Mouse (Mus musculus): ENCODE data around the gene Srl. TPM values are rescaled to one million over a fixed set of nuclear protein-coding genes. Genes with fewer than 3 reads are reported as not detected.
"Not testable (repeated sequence)": the region's sequence is repeated elsewhere in the genome, so short reads cannot be mapped to it uniquely, and the experiment has no call there.

The Srl gene
- 29.4 and 34.3 TPM in 2 replicates for polyA plus RNA-seq (2016; fragmentation: Nextera tagmentation; extraction: Ambion mirVana)

- 2% methylated on average over 43 of the region's 43 CpGs for WGBS
- Histone ChIP-seq H3K36me3 (peaks cover 35% of the 10 kb centered on the region), H3K4me1 (peaks cover 10% of the 10 kb centered on the region; the same call in 1 of the 2 replicates), H3K27me3 (ENCODE audit: low read depth, poor library complexity, severe bottlenecking) (no peaks in the 10 kb centered on the region), H3K9me3 (replicated peaks) (no peaks in the 10 kb centered on the region), H3K27ac (peak within 1 kb of the TSS; percentile 68), H3K4me3 (peak within 1 kb of the TSS; percentile 51)
- peak; percentile 99 for DNase-seq (ENCODE audit: low spot score)
Observed at GRCm38 (mm10) chr16:4541501-4542198, at the start of gene Srl. Gene Srl, minus strand, starts transcription at chr16:4541816.

DNA sequence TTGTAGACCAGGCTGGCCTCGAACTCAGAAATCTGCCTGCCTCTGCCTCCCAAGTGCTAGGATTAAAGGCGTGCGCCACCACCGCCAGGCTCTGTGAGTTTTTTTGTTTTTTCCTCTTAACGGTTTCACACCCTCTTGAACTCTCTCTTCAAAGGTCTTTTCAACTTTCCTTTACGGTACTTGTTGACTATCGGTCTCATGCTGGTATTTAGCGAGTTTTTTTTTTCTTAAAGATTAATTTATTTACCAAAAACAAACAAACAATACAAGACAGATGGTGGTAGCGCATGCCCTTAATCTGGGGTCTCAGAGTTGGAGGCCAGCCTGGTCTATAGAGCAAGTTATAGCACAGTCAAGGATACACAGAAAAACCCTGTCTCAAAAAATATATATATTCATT lies 48.6 kb upstream of the Srl start:
- no peak overlapping the region for H3K4me3 ChIP-seq
- no peaks in the 10 kb centered on the region for H3K27me3 ChIP-seq (ENCODE audit: low read depth, poor library complexity, severe bottlenecking)
- WGBS, result 94% methylated on average over 9 of the region's 9 CpGs
- no peak overlapping the region for H3K27ac ChIP-seq
- peaks cover 17% of the 10 kb centered on the region for H3K36me3 ChIP-seq
- peaks cover 52% of the 10 kb centered on the region for H3K4me1 ChIP-seq
- no peaks in the 10 kb centered on the region for H3K9me3 ChIP-seq (replicated peaks)
- DNase-seq (ENCODE audit: low spot score), result no peak

DNA sequence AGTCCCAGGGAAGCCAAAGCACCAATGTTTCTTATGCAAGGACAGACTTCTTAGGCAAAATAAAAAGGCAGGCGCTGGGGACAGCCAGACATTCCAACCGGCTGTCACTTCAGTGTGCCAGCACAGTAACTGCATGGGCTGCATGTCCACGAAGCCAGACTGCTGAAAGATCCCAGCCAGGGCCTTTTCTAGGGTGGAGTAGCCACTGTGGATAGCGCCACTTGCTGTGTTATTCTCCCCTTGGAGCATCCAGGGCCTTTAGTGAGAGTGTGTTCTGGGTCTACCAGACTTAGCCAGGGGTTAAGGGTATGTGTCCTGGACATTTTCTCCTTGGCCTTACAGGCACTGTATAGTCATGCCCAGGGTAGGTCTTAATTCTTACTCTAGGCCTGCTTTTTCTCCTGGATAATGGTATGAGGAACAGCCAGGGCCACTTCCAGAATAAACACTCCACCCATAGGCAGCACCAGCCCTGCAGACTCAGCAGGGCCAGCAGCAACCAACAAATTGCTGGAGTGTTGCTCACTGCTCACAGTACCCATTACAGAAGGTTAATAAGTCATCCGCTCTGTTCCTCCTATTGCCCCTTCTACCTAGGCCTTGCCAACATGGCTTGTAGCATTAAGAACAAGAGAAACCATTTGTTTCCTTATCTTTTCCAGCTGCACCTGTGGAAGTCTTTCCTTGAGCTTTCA lies 46.0 kb upstream of the Srl start:
- H3K27ac ChIP-seq, result peak overlapping the region; percentile 93
- WGBS, result 65% methylated on average over 5 of the region's 5 CpGs
- H3K4me1 ChIP-seq, result peaks cover 30% of the 10 kb centered on the region
- H3K9me3 ChIP-seq (replicated peaks), result no peaks in the 10 kb centered on the region
- peaks cover 17% of the 10 kb centered on the region for H3K36me3 ChIP-seq
- peak overlapping the region; percentile 51 for H3K4me3 ChIP-seq
- DNase-seq (ENCODE audit: low spot score), result peak; percentile 33
- no peaks in the 10 kb centered on the region for H3K27me3 ChIP-seq (ENCODE audit: low read depth, poor library complexity, severe bottlenecking)

DNA sequence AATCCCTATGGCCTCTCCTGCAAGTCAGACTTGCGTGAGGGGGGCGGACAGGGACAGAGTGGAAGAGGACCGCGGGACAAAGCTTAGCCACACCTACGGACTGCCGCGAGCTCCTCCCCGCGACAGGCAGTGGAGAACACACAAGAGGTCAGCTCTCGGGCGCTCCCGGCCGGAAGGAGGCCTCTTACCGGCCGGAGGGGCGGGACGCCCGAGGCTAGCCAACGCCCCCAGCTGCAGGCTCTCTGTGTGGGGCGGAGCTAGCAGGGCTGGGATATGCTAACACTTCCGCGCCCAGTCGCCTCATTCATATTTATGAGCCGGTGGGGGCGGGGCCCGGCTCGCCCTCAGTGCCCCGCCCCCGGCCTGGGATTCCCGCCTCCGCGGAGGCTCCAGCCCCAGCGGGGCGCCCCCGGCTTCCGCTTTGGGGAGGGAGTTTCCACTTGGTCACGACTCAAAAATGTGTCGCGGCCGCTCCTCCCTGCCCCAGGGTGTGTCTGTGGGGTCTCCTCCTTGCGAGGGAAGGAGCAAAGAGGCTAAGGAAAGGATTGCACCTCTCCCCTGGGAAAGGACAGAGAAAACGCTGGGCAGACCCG lies 45.0 kb upstream of the Srl start:
- no peaks in the 10 kb centered on the region for H3K9me3 ChIP-seq (replicated peaks)
- DNase-seq (ENCODE audit: low spot score), result peak; percentile 97
- H3K4me1 ChIP-seq, result peaks cover 25% of the 10 kb centered on the region
- under 1% methylated on average over 43 of the region's 43 CpGs for WGBS
- peaks cover 17% of the 10 kb centered on the region for H3K36me3 ChIP-seq
- peak overlapping the region; percentile 93 for H3K27ac ChIP-seq
- H3K27me3 ChIP-seq (ENCODE audit: low read depth, poor library complexity, severe bottlenecking), result no peaks in the 10 kb centered on the region
- peak overlapping the region; percentile 51 for H3K4me3 ChIP-seq

DNA sequence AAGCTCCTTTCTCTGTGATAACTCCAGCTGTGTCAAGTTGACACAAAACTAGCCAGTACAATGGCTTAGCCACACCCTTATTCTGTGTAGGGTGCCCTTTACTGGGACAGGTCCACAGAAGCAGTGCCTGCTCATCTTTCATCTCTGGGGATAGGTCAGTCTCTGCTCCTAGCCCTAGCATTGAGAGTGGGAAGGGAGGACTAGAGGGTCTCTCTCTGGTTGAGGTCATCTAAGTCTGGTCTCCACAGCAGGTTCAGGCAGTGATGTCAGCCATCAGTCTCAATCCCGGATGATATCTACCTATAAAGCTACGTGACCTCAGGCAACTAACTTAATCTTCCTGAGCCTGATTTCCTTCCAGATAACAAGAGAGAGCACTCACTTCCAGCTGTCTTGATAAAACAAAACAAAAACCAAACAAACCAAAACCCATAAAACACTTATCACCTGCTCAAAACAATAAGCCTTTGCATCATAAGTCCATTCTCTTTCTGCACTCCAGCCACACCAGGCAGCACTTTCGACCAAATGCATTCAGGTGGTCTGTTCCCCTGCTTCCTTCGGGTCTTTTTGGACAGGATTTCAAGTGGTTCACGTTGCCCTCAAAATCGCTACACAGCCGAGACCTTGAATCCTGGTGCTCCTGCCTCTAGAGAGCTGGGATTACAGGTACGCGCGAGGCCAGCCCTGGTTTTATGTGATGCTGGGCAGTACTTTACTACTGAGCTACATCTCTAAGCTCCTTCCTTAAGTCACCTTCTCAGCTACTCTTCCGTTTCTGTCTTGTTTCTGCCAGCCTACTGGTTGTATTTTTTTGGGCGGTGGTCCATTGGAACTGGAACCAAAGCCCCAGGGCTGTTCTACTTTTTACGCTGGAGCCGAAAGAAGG lies 44.3 kb upstream of the Srl start:
- Histone ChIP-seq H3K4me3 (peak overlapping the region; percentile 51), H3K9me3 (replicated peaks) (no peaks in the 10 kb centered on the region), H3K36me3 (peaks cover 13% of the 10 kb centered on the region), H3K27ac (peak overlapping the region; percentile 93), H3K4me1 (peaks cover 25% of the 10 kb centered on the region), H3K27me3 (ENCODE audit: low read depth, poor library complexity, severe bottlenecking) (no peaks in the 10 kb centered on the region)
- 9% methylated on average over 14 of the region's 14 CpGs for WGBS
- DNase-seq (ENCODE audit: low spot score), result no peak

- WGBS, result 79% methylated on average over 5 of the region's 5 CpGs
- Histone ChIP-seq H3K36me3 (peaks cover under 1% of the 10 kb centered on the region; the same call in 1 of the 2 replicates), H3K4me1 (peaks cover 25% of the 10 kb centered on the region), H3K27ac (no peak overlapping the region), H3K4me3 (no peak overlapping the region), H3K27me3 (ENCODE audit: low read depth, poor library complexity, severe bottlenecking) (no peaks in the 10 kb centered on the region), H3K9me3 (replicated peaks) (no peaks in the 10 kb centered on the region)
- DNase-seq (ENCODE audit: low spot score), result no peak
Observed at GRCm38 (mm10) chr16:4584438-4584837, 42.8 kb upstream of the Srl start.

- no peak for DNase-seq (ENCODE audit: low spot score)
- 76% methylated on average over 3 of the region's 3 CpGs for WGBS
- no peak overlapping the region for H3K4me3 ChIP-seq
- peaks cover 25% of the 10 kb centered on the region for H3K4me1 ChIP-seq
- H3K27me3 ChIP-seq (ENCODE audit: low read depth, poor library complexity, severe bottlenecking), result no peaks in the 10 kb centered on the region
- H3K36me3 ChIP-seq, result no peaks in the 10 kb centered on the region
- H3K27ac ChIP-seq, result no peak overlapping the region
- no peaks in the 10 kb centered on the region for H3K9me3 ChIP-seq (replicated peaks)
Observed at GRCm38 (mm10) chr16:4583807-4584206, 42.2 kb upstream of the Srl start.

GRCm38 (mm10) chr16:4581179-4581578 lies 39.6 kb upstream of the Srl start:
- H3K4me3 ChIP-seq; H3K27ac ChIP-seq; H3K36me3 ChIP-seq; DNase-seq (ENCODE audit: low spot score); H3K27me3 ChIP-seq (ENCODE audit: low read depth, poor library complexity, severe bottlenecking); H3K9me3 ChIP-seq (replicated peaks): not testable (repeated sequence)
- 85% methylated on average over 4 of the region's 4 CpGs for WGBS
- peaks cover 14% of the 10 kb centered on the region for H3K4me1 ChIP-seq

DNA sequence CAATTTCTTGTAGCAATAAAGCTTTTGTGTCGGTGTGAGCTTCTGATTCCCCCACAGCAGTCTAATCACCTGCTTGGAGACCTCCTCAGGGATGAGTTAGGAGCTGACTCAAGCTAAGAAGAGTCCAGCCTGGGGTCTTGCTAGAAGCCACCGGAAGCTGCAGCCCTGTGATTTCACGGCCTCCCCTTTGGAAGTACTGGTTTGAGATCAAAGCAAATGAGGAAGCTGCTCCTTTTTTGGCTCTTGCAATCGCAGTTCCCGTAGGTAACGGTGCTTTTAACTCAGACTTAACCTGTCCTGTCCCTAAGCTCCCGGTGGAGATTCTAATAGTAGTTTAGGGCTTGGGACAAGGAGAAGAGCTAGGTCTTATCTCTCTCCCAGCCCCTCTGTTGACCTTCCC lies 37.0 kb upstream of the Srl start:
- Histone ChIP-seq H3K4me1 (peaks cover 11% of the 10 kb centered on the region), H3K27ac (no peak overlapping the region), H3K9me3 (replicated peaks) (no peaks in the 10 kb centered on the region), H3K27me3 (ENCODE audit: low read depth, poor library complexity, severe bottlenecking) (no peaks in the 10 kb centered on the region), H3K4me3 (no peak overlapping the region), H3K36me3 (no peaks in the 10 kb centered on the region)
- no peak for DNase-seq (ENCODE audit: low spot score)
- 67% methylated on average over 7 of the region's 7 CpGs for WGBS

GRCm38 (mm10) chr16:4576873-4577272 lies 35.3 kb upstream of the Srl start:
- no peaks in the 10 kb centered on the region for H3K27me3 ChIP-seq (ENCODE audit: low read depth, poor library complexity, severe bottlenecking)
- no peak overlapping the region for H3K4me3 ChIP-seq
- no peaks in the 10 kb centered on the region for H3K36me3 ChIP-seq
- 68% methylated on average over 2 of the region's 2 CpGs for WGBS
- peaks cover 11% of the 10 kb centered on the region for H3K4me1 ChIP-seq
- H3K9me3 ChIP-seq (replicated peaks), result no peaks in the 10 kb centered on the region
- DNase-seq (ENCODE audit: low spot score), result no peak
- H3K27ac ChIP-seq, result no peak overlapping the region; the same call in 1 of the 2 replicates

DNA sequence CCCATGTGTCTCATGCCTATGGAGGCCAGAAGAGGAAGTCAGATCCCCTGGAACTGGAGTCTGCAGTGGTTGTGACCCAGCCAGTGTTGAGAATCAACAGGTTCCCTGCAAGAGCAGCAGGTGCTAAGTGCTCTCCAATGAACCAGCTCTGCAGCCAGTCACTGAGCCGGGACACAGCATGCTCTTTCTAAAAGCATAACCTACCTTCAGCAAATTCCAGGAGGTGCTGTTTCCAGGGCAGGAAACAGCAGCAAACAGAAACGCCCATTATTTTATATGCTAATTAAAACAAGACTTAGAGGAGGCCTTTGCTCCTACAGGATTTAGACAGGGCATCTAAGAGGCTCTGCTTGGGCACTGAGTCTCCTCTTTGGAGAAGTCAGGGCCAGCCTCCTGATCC lies 34.4 kb upstream of the Srl start:
- Histone ChIP-seq H3K4me1 (peaks cover 17% of the 10 kb centered on the region), H3K36me3 (no peaks in the 10 kb centered on the region), H3K4me3 (no peak overlapping the region), H3K9me3 (replicated peaks) (no peaks in the 10 kb centered on the region), H3K27ac (no peak overlapping the region), H3K27me3 (ENCODE audit: low read depth, poor library complexity, severe bottlenecking) (no peaks in the 10 kb centered on the region)
- no peak for DNase-seq (ENCODE audit: low spot score)
- WGBS, result 54% methylated on average over 2 of the region's 2 CpGs

DNA sequence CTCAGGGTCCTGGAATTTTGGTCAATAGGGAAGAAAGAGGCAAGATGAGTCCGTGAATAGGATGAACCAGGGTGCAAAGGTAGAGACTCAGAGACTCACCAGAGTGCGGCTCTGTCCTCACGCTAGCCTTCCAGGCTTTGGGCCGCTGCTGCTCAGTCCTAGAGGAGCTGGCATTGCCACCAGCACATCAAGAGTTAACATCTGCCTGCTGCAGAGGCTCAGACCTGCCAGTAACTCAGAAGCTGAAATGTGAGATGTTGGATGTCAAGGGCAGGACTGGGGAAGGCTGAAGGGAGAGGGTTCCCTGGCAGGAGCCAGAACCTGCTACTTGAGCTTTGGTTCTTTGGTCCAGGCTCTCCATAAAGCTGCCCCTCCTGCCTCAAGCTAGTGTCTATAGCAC lies 29.1 kb upstream of the Srl start:
- H3K4me1 ChIP-seq, result peaks cover 20% of the 10 kb centered on the region
- H3K27me3 ChIP-seq (ENCODE audit: low read depth, poor library complexity, severe bottlenecking), result no peaks in the 10 kb centered on the region
- WGBS, result 49% methylated on average over 4 of the region's 4 CpGs
- no peaks in the 10 kb centered on the region for H3K36me3 ChIP-seq
- no peaks in the 10 kb centered on the region for H3K9me3 ChIP-seq (replicated peaks)
- DNase-seq (ENCODE audit: low spot score), result peak; percentile 46
- H3K4me3 ChIP-seq, result no peak overlapping the region
- peak overlapping the region; percentile 68 for H3K27ac ChIP-seq
